Mouse (Mus musculus): ENCODE results near the gene Cdadc1. TPM values are rescaled to one million over a fixed set of nuclear protein-coding genes. Genes with fewer than 3 reads are reported as not detected.

Gene Cdadc1
- total and polyA plus RNA-seq, 3 experiments: 15.3 to 26.2 (median 17.7) TPM

- ATAC-seq (ENCODE audit: extremely low read depth, insufficient number of reproducible peaks, low FRiP score, poor library complexity, severe bottlenecking) (no peak), DNase-seq (ENCODE audit: low spot score) (no peak)
- Histone ChIP-seq H3K4me1 (ENCODE audit: insufficient read depth, low read depth, low read length) (no peaks in the 10 kb centered on the region), H3K27me3 (ENCODE audit: insufficient read depth, low read length) (no peaks in the 10 kb centered on the region), H3K36me3 (replicated peaks) (peaks cover 62% of the 10 kb centered on the region), H3K9me3 (replicated peaks) (no peaks in the 10 kb centered on the region), H3K4me3 (ENCODE audit: low read depth, low read length) (no peak overlapping the region)
- TF ChIP-seq POLR2AphosphoS5 (IDR thresholded peaks at IDR 0.05; ENCODE audit: insufficient replicate concordance, low read depth, low read length) (no peak), TAL1 (conservative IDR thresholded peaks at IDR 0.05; ENCODE audit: low read depth, low read length) (no peak)
These were observed 63.9 kb downstream of the Cdadc1 start for GRCm38 (mm10) chr14:59533908-59534307.

GRCm38 (mm10) chr14:59532986-59533385 is 64.8 kb downstream of the Cdadc1 start:
- DNase-seq (ENCODE audit: low spot score) (no peak), ATAC-seq (ENCODE audit: extremely low read depth, insufficient number of reproducible peaks, low FRiP score, poor library complexity, severe bottlenecking) (no peak)
- H3K9me3 ChIP-seq (replicated peaks): no peaks in the 10 kb centered on the region
- H3K4me1 ChIP-seq (ENCODE audit: insufficient read depth, low read depth, low read length): no peaks in the 10 kb centered on the region
- H3K27me3 ChIP-seq (ENCODE audit: insufficient read depth, low read length): no peaks in the 10 kb centered on the region
- no peak for TF ChIP-seq POLR2AphosphoS5 (IDR thresholded peaks at IDR 0.05; ENCODE audit: insufficient replicate concordance, low read depth, low read length)
- TF ChIP-seq TAL1 (conservative IDR thresholded peaks at IDR 0.05; ENCODE audit: low read depth, low read length): no peak
- TF ChIP-seq GATA2 (IDR thresholded peaks at IDR 0.05; ENCODE audit: borderline replicate concordance, low read depth, low read length): no peak
- no peak overlapping the region for H3K4me3 ChIP-seq (ENCODE audit: low read depth, low read length)
- peaks cover 61% of the 10 kb centered on the region for H3K36me3 ChIP-seq (replicated peaks)

- TF ChIP-seq POLR2AphosphoS5 (IDR thresholded peaks at IDR 0.05; ENCODE audit: insufficient replicate concordance, low read depth, low read length) (no peak), TAL1 (conservative IDR thresholded peaks at IDR 0.05; ENCODE audit: low read depth, low read length) (no peak), CTCF (IDR thresholded peaks at IDR 0.05; ENCODE audit: low read depth, low read length) (no peak), GATA1 (IDR thresholded peaks at IDR 0.05; ENCODE audit: borderline replicate concordance, low read length) (no peak), GATA2 (IDR thresholded peaks at IDR 0.05; ENCODE audit: borderline replicate concordance, low read depth, low read length) (no peak)
- DNase-seq (ENCODE audit: low spot score): no peak
- no peak for ATAC-seq (ENCODE audit: extremely low read depth, insufficient number of reproducible peaks, low FRiP score, poor library complexity, severe bottlenecking)
- Histone ChIP-seq H3K36me3 (replicated peaks) (peaks cover 63% of the 10 kb centered on the region), H3K27me3 (ENCODE audit: insufficient read depth, low read length) (no peaks in the 10 kb centered on the region), H3K4me1 (ENCODE audit: insufficient read depth, low read depth, low read length) (no peaks in the 10 kb centered on the region), H3K4me3 (ENCODE audit: low read depth, low read length) (no peak overlapping the region), H3K9me3 (replicated peaks) (no peaks in the 10 kb centered on the region)
These were observed 67.0 kb downstream of the Cdadc1 start for GRCm38 (mm10) chr14:59530801-59531200.

- H3K36me3 ChIP-seq (replicated peaks): peaks cover 50% of the 10 kb centered on the region
- H3K9me3 ChIP-seq (replicated peaks): no peaks in the 10 kb centered on the region
- DNase-seq (ENCODE audit: low spot score): no peak
- TF ChIP-seq CTCF (IDR thresholded peaks at IDR 0.05; ENCODE audit: low read depth, low read length) (no peak), GATA1 (IDR thresholded peaks at IDR 0.05; ENCODE audit: borderline replicate concordance, low read length) (no peak), GATA2 (IDR thresholded peaks at IDR 0.05; ENCODE audit: borderline replicate concordance, low read depth, low read length) (no peak), TAL1 (conservative IDR thresholded peaks at IDR 0.05; ENCODE audit: low read depth, low read length) (no peak), POLR2AphosphoS5 (IDR thresholded peaks at IDR 0.05; ENCODE audit: insufficient replicate concordance, low read depth, low read length) (no peak)
- H3K27me3 ChIP-seq (ENCODE audit: insufficient read depth, low read length): no peaks in the 10 kb centered on the region
- no peak overlapping the region for H3K4me3 ChIP-seq (ENCODE audit: low read depth, low read length)
- no peaks in the 10 kb centered on the region for H3K4me1 ChIP-seq (ENCODE audit: insufficient read depth, low read depth, low read length)
- no peak for ATAC-seq (ENCODE audit: extremely low read depth, insufficient number of reproducible peaks, low FRiP score, poor library complexity, severe bottlenecking)
These were observed 71.9 kb downstream of the Cdadc1 start for GRCm38 (mm10) chr14:59525843-59526242.

- no peak for TF ChIP-seq POLR2AphosphoS5 (IDR thresholded peaks at IDR 0.05; ENCODE audit: insufficient replicate concordance, low read depth, low read length)
- no peak for TF ChIP-seq TAL1 (conservative IDR thresholded peaks at IDR 0.05; ENCODE audit: low read depth, low read length)
- no peak for TF ChIP-seq CTCF (IDR thresholded peaks at IDR 0.05; ENCODE audit: low read depth, low read length)
- TF ChIP-seq GATA2 (IDR thresholded peaks at IDR 0.05; ENCODE audit: borderline replicate concordance, low read depth, low read length): no peak
- TF ChIP-seq GATA1 (IDR thresholded peaks at IDR 0.05; ENCODE audit: borderline replicate concordance, low read length): no peak
- H3K27me3 ChIP-seq (ENCODE audit: insufficient read depth, low read length): no peaks in the 10 kb centered on the region
- no peak overlapping the region for H3K4me3 ChIP-seq (ENCODE audit: low read depth, low read length)
- DNase-seq (ENCODE audit: low spot score): no peak
- peaks cover 30% of the 10 kb centered on the region for H3K36me3 ChIP-seq (replicated peaks)
- no peaks in the 10 kb centered on the region for H3K9me3 ChIP-seq (replicated peaks)
- no peaks in the 10 kb centered on the region for H3K4me1 ChIP-seq (ENCODE audit: insufficient read depth, low read depth, low read length)
- no peak for ATAC-seq (ENCODE audit: extremely low read depth, insufficient number of reproducible peaks, low FRiP score, poor library complexity, severe bottlenecking)
These were observed 83.8 kb downstream of the Cdadc1 start for GRCm38 (mm10) chr14:59513922-59514444.

Other genes with a start within 250 kb of the Cdadc1 start
- gene Phf11d, start 232.5 kb downstream of the Cdadc1 start, total RNA-seq (2014; fragmentation: Nextera tagmentation): 0.83 TPM in 1 of 2 replicates, not detected in the other
- 0.12 and 0.22 TPM in 2 replicates for gene Phf11d, start 232.5 kb downstream of the Cdadc1 start, total RNA-seq (2017)
- not detected in 2 replicates for gene Phf11d, start 232.5 kb downstream of the Cdadc1 start, polyA plus RNA-seq (2012)
- 5.1 and 5.8 TPM in 2 replicates for gene Phf11c, start 202.6 kb downstream of the Cdadc1 start, total RNA-seq (2014; fragmentation: Nextera tagmentation)
- 1.4 and 1.7 TPM in 2 replicates for gene Phf11c, start 202.6 kb downstream of the Cdadc1 start, total RNA-seq (2017)
- 0.02 and 0.03 TPM in 2 replicates for gene Phf11c, start 202.6 kb downstream of the Cdadc1 start, polyA plus RNA-seq (2012)
- gene Setdb2, start 157.1 kb downstream of the Cdadc1 start, total RNA-seq (2014; fragmentation: Nextera tagmentation): 53.7 and 57.9 TPM in 2 replicates
- gene Setdb2, start 157.1 kb downstream of the Cdadc1 start, total RNA-seq (2017): 29.9 and 31.5 TPM in 2 replicates
- gene Setdb2, start 157.1 kb downstream of the Cdadc1 start, polyA plus RNA-seq (2012): 6.8 and 9.1 TPM in 2 replicates
- gene Cab39l, start 157.0 kb downstream of the Cdadc1 start, total RNA-seq (2014; fragmentation: Nextera tagmentation): 100 and 118 TPM in 2 replicates
- 49.5 and 52.0 TPM in 2 replicates for gene Cab39l, start 157.0 kb downstream of the Cdadc1 start, total RNA-seq (2017)
- 2.2 and 2.3 TPM in 2 replicates for gene Cab39l, start 157.0 kb downstream of the Cdadc1 start, polyA plus RNA-seq (2012)
- gene Shisa2, start 27.3 kb upstream of the Cdadc1 start, total RNA-seq (2014; fragmentation: Nextera tagmentation): not detected in 2 replicates
- 0.06 and 0.22 TPM in 2 replicates for gene Shisa2, start 27.3 kb upstream of the Cdadc1 start, total RNA-seq (2017)
- 0.03 TPM in 1 of 2 replicates, not detected in the other for gene Shisa2, start 27.3 kb upstream of the Cdadc1 start, polyA plus RNA-seq (2012)

Data from G1E (cell line).